Mouse (Mus musculus) limb, embryonic 15.5 days (tissue): ENCODE results near the gene Carnmt1. TPM values are rescaled to one million over a fixed set of nuclear protein-coding genes. Genes with fewer than 3 reads are reported as not detected.

Experiments used
- ATAC-seq: fragments of 200-750 bp; cut with Nextera tagmentation; 2 replicates; pipeline ENCODE4 v1.8.0; 2017; ENCODE audit warnings: low read depth, moderate TSS enrichment; ENCODE audit not compliant: insufficient number of reproducible peaks, low FRiP score, low TSS enrichment
- H3K27ac ChIP-seq: fragments of 300-500 bp; sonication (generic); 2 replicates; pipeline ENCODE4 v1.5.1; 2015; ENCODE audit warnings: moderate library complexity, mild to moderate bottlenecking, inconsistent platforms
- H3K27me3 ChIP-seq: fragments of 300-500 bp; sonication (generic); 2 replicates; pipeline ENCODE4 v1.6.1; 2015; ENCODE audit warnings: inconsistent platforms
- H3K36me3 ChIP-seq: fragments of 300-500 bp; sonication (generic); 2 replicates; pipeline ENCODE4 v1.6.1; 2015; ENCODE audit warnings: inconsistent platforms
- H3K4me1 ChIP-seq: fragments of 300-500 bp; sonication (generic); 2 replicates; pipeline ENCODE4 v1.6.1; 2015; ENCODE audit warnings: inconsistent platforms
- H3K4me2 ChIP-seq: fragments of 300-500 bp; sonication (generic); 2 replicates; pipeline ENCODE4 v1.6.1; 2015; ENCODE audit warnings: mild to moderate bottlenecking, inconsistent platforms
- H3K4me3 ChIP-seq: fragments of 300-500 bp; sonication (generic); 2 replicates; pipeline ENCODE4 v1.5.1; 2015; ENCODE audit warnings: mild to moderate bottlenecking, inconsistent platforms
- H3K9ac ChIP-seq: fragments of 300-500 bp; sonication (generic); 2 replicates; pipeline ENCODE4 v1.6.1; 2015; ENCODE audit warnings: inconsistent platforms
- H3K9me3 ChIP-seq: fragments of 300-500 bp; sonication (generic); 2 replicates; pipeline ENCODE4 v1.6.1; 2016; ENCODE audit warnings: inconsistent platforms
- WGBS: fragments of 180-500 bp; shearing (Covaris S2); methylation state at CpG from one replicate; pipeline ENCODE4 v1.1.7; 2015; 5-methylcytosine and 5-hydroxymethylcytosine counted together
- polyA plus RNA-seq: library from polyadenylated mRNA; unstranded; fragments of >200 nt; fragmentation: Nextera tagmentation; extraction: Ambion mirVana; gene quantifications from 2 replicates; pipeline ENCODE4 v1.2.1, GENCODE M21; 2015

The Carnmt1 gene
- 21.5 and 35.0 TPM in 2 replicates for polyA plus RNA-seq

- under 1% methylated on average over 30 of the region's 58 CpGs for WGBS
- ATAC-seq, result peak; percentile 97
- Histone ChIP-seq H3K27ac (peak within 1 kb of the TSS; percentile 91), H3K4me1 (peaks cover 23% of the 10 kb centered on the region), H3K4me3 (peak within 1 kb of the TSS; percentile 84), H3K36me3 (no peaks in the 10 kb centered on the region), H3K27me3 (no peaks in the 10 kb centered on the region), H3K9me3 (no peaks in the 10 kb centered on the region), H3K9ac (peak within 1 kb of the TSS; percentile 67), H3K4me2 (peak within 1 kb of the TSS; percentile 67)
These were observed at the start of gene Carnmt1 for GRCm38 (mm10) chr19:18670608-18671007. TSS of gene Carnmt1 (plus strand) at chr19:18670764.

GRCm38 (mm10) chr19:18623894-18624293 is 46.7 kb upstream of the Carnmt1 start:
- Histone ChIP-seq H3K4me2 (no peak overlapping the region), H3K4me3 (no peak overlapping the region), H3K4me1 (0 out of 2 replicates have a peak, but pooled peaks cover 3% of the 10 kb centered on the region), H3K9me3 (no peaks in the 10 kb centered on the region), H3K27ac (no peak overlapping the region), H3K27me3 (no peaks in the 10 kb centered on the region), H3K9ac (no peak overlapping the region), H3K36me3 (no peaks in the 10 kb centered on the region)
- ATAC-seq, result no peak
- 73% methylated on average over 2 of the region's 2 CpGs for WGBS

- Histone ChIP-seq H3K4me3 (peak overlapping the region; percentile 91; the same call in 1 of the 2 replicates), H3K4me1 (peaks cover 16% of the 10 kb centered on the region; the same call in 1 of the 2 replicates), H3K27ac (no peak overlapping the region), H3K9me3 (no peaks in the 10 kb centered on the region), H3K36me3 (no peaks in the 10 kb centered on the region), H3K9ac (no peak overlapping the region), H3K27me3 (no peaks in the 10 kb centered on the region), H3K4me2 (no peak overlapping the region; the same call in 1 of the 2 replicates)
- 27% methylated on average over 1 of the region's 1 CpGs for WGBS
- no peak for ATAC-seq
These were observed 41.0 kb upstream of the Carnmt1 start for GRCm38 (mm10) chr19:18629589-18629988.

GRCm38 (mm10) chr19:18630221-18631119 is 40.1 kb upstream of the Carnmt1 start:
- peaks cover 16% of the 10 kb centered on the region; the same call in 1 of the 2 replicates for H3K4me1 ChIP-seq
- 5% methylated on average over 17 of the region's 17 CpGs for WGBS
- H3K36me3 ChIP-seq, result no peaks in the 10 kb centered on the region
- no peak overlapping the region for H3K9ac ChIP-seq
- H3K9me3 ChIP-seq, result no peaks in the 10 kb centered on the region
- ATAC-seq, result no peak
- H3K4me3 ChIP-seq, result peak overlapping the region; percentile 91
- peak overlapping the region; percentile 69 for H3K4me2 ChIP-seq
- peak overlapping the region; percentile 91 for H3K27ac ChIP-seq
- no peaks in the 10 kb centered on the region for H3K27me3 ChIP-seq

GRCm38 (mm10) chr19:18631161-18631643 is 39.4 kb upstream of the Carnmt1 start:
- H3K36me3 ChIP-seq, result no peaks in the 10 kb centered on the region
- no peaks in the 10 kb centered on the region for H3K27me3 ChIP-seq
- peak overlapping the region; percentile 91 for H3K27ac ChIP-seq
- peak overlapping the region; percentile 74 for H3K9ac ChIP-seq
- no peaks in the 10 kb centered on the region for H3K9me3 ChIP-seq
- peaks cover 16% of the 10 kb centered on the region; the same call in 1 of the 2 replicates for H3K4me1 ChIP-seq
- peak overlapping the region; percentile 69 for H3K4me2 ChIP-seq
- peak overlapping the region; percentile 91 for H3K4me3 ChIP-seq
- peak; percentile 72 for ATAC-seq
- under 1% methylated on average over 40 of the region's 40 CpGs for WGBS

GRCm38 (mm10) chr19:18631644-18632219 is 38.8 kb upstream of the Carnmt1 start, which contains the start of the genes Ostf1 and Nmrk1:
TSS of gene Ostf1 (minus strand) at chr19:18631823.
TSS of gene Nmrk1 (plus strand) at chr19:18631950.
- no peaks in the 10 kb centered on the region for H3K27me3 ChIP-seq
- H3K36me3 ChIP-seq, result no peaks in the 10 kb centered on the region
- ATAC-seq, result peak; percentile 97
- H3K9me3 ChIP-seq, result no peaks in the 10 kb centered on the region
- H3K4me3 ChIP-seq, result peak within 1 kb of the TSS; percentile 91
- peaks cover 16% of the 10 kb centered on the region; the same call in 1 of the 2 replicates for H3K4me1 ChIP-seq
- H3K27ac ChIP-seq, result peak within 1 kb of the TSS; percentile 91
- under 1% methylated on average over 51 of the region's 51 CpGs for WGBS
- peak within 1 kb of the TSS; percentile 69 for H3K4me2 ChIP-seq
- peak within 1 kb of the TSS; percentile 74 for H3K9ac ChIP-seq

- Histone ChIP-seq H3K9ac (peak overlapping the region; percentile 39), H3K27ac (peak overlapping the region; percentile 91; the same call in 1 of the 2 replicates)
- ATAC-seq, result no peak
These were observed 38.1 kb upstream of the Carnmt1 start for GRCm38 (mm10) chr19:18632231-18633185.

GRCm38 (mm10) chr19:18637954-18638353 is 32.6 kb upstream of the Carnmt1 start:
- Histone ChIP-seq H3K4me2 (no peak overlapping the region), H3K4me3 (no peak overlapping the region), H3K9ac (no peak overlapping the region), H3K9me3 (no peaks in the 10 kb centered on the region), H3K27me3 (no peaks in the 10 kb centered on the region), H3K4me1 (no peaks in the 10 kb centered on the region), H3K36me3 (no peaks in the 10 kb centered on the region; the same call in 1 of the 2 replicates), H3K27ac (no peak overlapping the region)
- ATAC-seq, result no peak
- WGBS, result 68% methylated on average over 5 of the region's 5 CpGs

More at GRCm38 (mm10) chr19:18632231-18633185, 38.1 kb upstream of the Carnmt1 start:
- Histone ChIP-seq H3K9me3 (no peaks in the 10 kb centered on the region), H3K36me3 (no peaks in the 10 kb centered on the region), H3K27me3 (no peaks in the 10 kb centered on the region), H3K4me2 (peak overlapping the region; percentile 69), H3K4me1 (peaks cover 16% of the 10 kb centered on the region; the same call in 1 of the 2 replicates), H3K4me3 (peak overlapping the region; percentile 91)
- whole genome bisulfite sequencing, result 44% methylated on average over 13 of the region's 13 CpGs

- ATAC-seq, result no peak
- no peak overlapping the region for H3K4me3 ChIP-seq
- no peaks in the 10 kb centered on the region for H3K27me3 ChIP-seq
- H3K27ac ChIP-seq, result no peak overlapping the region
- H3K9ac ChIP-seq, result no peak overlapping the region
- no peaks in the 10 kb centered on the region for H3K9me3 ChIP-seq
- H3K36me3 ChIP-seq, result no peaks in the 10 kb centered on the region; the same call in 1 of the 2 replicates
- H3K4me1 ChIP-seq, result no peaks in the 10 kb centered on the region
- H3K4me2 ChIP-seq, result no peak overlapping the region
- 50% methylated on average over 5 of the region's 5 CpGs for WGBS
These were observed 31.6 kb upstream of the Carnmt1 start for GRCm38 (mm10) chr19:18638949-18639348.

- H3K9ac ChIP-seq, result no peak overlapping the region
- no peak overlapping the region for H3K4me3 ChIP-seq
- no peak overlapping the region for H3K4me2 ChIP-seq
- 26% methylated on average over 2 of the region's 2 CpGs for WGBS
- no peak for ATAC-seq
- H3K4me1 ChIP-seq, result no peaks in the 10 kb centered on the region
- H3K27me3 ChIP-seq, result no peaks in the 10 kb centered on the region
- H3K27ac ChIP-seq, result no peak overlapping the region
- no peaks in the 10 kb centered on the region; the same call in 1 of the 2 replicates for H3K36me3 ChIP-seq
- H3K9me3 ChIP-seq, result no peaks in the 10 kb centered on the region
These were observed 31.0 kb upstream of the Carnmt1 start for GRCm38 (mm10) chr19:18639552-18639951.

- Histone ChIP-seq H3K4me1 (no peaks in the 10 kb centered on the region), H3K27me3 (no peaks in the 10 kb centered on the region), H3K9ac (no peak overlapping the region), H3K4me3 (no peak overlapping the region), H3K36me3 (no peaks in the 10 kb centered on the region; the same call in 1 of the 2 replicates), H3K4me2 (no peak overlapping the region), H3K9me3 (no peaks in the 10 kb centered on the region), H3K27ac (no peak overlapping the region)
- WGBS, result 48% methylated on average over 4 of the region's 4 CpGs
- ATAC-seq, result no peak
These were observed 29.6 kb upstream of the Carnmt1 start for GRCm38 (mm10) chr19:18641001-18641400.
